Mouse (Mus musculus): ENCODE measurements around the gene Sctr.

Sctr gene

DNA sequence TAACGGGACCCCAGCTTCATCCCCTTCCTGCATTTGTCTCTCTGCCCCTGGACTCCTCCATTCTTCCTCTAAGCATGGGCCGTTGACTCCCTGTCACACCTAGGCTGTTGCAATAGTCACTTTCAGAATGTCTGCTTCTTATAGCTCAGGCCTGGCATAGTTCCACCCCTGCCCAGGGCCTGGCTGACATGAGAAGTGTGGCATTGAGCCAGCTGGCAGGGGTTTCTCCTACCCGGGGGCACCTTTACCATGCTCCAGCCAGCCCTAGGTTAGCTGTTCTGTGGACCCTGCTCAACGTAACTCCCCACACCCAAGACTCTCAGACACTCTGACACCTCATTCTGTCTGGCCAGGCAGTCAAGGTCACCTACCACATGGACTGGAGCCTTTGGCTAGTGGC, 21.0 kb downstream of the Sctr start:
- DNase-seq (ENCODE audit: low read depth), result no peak

DNA sequence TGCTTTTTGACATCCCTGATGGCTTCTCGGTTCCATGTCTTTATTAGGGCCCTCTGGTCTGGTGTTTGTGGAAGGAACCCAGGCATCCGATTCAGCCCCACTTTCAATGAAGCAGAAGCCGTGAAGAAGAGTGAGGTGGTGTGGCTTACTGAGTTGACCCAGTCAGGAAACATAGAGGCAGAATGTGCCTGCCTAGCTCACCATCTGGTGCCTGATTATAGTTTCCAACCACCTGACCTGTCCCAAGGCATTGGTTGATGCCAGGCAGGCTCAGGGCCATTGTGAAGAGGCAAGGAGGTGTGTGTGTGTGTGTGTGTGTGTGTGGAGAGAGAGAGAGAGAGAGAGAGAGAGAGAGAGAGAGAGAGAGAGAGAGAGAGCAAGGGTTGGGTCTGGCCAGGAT, 23.8 kb downstream of the Sctr start:
- DNase-seq (ENCODE audit: low read depth), result no peak

GRCm38 (mm10) chr1:120032804-120033468, 26.2 kb downstream of the Sctr start:
- peak; percentile 88 for DNase-seq (ENCODE audit: low read depth)

- DNase-seq (ENCODE audit: low read depth), result no peak
Measured at GRCm38 (mm10) chr1:120033469-120033854, 26.8 kb downstream of the Sctr start.

- no peak for DNase-seq (ENCODE audit: low read depth)
Measured at GRCm38 (mm10) chr1:120034793-120035192, 28.1 kb downstream of the Sctr start.

DNA sequence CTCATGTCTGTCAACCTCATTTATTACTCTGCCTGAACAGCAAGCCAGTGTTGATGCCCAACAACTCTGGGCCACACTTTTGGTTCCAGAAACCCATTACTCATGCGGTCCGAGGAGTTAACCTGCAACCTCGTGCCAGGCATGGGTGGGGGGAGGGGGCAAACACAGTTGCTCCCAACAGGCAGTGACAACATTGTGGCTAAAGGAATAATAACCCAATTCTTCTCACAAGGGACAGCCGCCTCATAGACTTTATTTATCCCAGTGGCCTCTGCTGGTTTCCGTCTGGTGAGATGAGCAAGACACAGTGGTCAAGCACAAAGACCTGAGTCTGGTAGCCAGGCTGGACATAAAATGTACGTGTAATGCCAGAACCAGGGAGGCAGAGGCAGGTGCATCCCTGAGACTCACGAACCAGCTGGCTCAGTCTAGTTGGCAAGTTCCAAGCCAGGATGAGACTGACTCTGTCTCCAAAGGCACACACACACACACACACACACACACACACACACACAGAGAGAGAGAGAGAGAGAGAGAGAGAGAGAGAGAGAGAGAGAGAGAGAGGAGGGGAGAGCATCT, 28.9 kb downstream of the Sctr start:
- DNase-seq (ENCODE audit: low read depth), result no peak

GRCm38 (mm10) chr1:120037021-120037683, 30.5 kb downstream of the Sctr start:
- no peak for DNase-seq (ENCODE audit: low read depth)

- no peak for DNase-seq (ENCODE audit: low read depth)
Measured at GRCm38 (mm10) chr1:120038594-120038993, 31.9 kb downstream of the Sctr start.

- no peak for DNase-seq (ENCODE audit: low read depth)
Measured at GRCm38 (mm10) chr1:120042421-120042820, 35.7 kb downstream of the Sctr start.

DNA sequence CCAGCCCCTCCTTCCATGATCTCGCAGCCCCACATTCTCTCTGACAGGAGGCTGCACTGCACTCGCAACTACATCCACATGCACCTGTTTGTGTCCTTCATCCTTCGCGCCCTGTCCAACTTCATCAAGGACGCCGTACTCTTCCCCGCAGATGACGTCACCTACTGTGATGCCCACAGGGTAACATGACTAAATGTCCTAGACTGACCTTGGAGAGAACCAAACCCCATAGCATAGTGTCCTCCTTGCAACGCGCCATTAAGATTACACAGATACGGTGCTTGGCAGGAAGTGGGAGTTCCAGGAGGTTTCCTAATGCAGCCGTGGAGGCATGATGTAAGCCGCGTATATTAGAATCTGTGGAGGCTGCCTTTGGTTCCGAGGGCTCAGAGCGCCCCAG, 37.9 kb downstream of the Sctr start:
- DNase-seq (ENCODE audit: low read depth), result no peak

DNA sequence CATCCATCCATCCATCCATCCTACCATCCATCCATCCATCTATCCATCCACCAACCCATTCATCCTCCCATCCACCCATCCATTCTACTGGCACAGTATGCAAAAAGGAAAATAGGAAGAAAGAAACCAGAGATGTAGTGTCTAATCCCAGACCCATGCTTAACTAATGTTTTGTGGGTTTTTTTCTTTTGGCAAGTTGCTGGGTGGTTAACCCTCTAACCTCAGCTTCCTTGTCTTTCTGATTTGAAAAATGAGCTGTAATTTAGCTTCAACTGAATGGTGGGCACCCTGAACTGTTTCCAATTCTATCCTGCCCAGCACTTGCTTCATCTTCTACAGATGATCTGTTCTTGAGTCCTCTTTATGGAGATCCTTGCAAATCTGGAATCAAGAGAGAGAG, 40.6 kb downstream of the Sctr start:
- DNase-seq (ENCODE audit: low read depth), result no peak

DNA sequence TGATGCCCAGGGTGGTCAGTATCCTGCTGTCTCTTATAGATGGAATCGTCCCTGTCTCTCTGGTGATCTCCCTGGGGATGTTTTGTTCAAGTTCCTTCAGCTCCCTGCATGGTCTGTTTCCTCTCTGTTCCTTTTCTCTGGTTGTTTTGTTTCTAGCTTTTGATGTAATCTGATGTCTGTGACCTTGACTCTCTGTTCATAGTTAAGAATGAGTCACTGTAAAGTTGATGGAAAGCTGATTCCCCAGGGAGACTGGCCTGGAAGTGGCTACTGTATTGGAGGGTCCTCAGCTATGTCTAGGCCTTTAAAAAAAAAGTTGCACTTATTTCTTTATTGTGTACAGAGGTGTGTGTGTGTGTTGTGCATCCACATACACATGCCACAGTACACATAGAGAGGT, 44.4 kb downstream of the Sctr start:
- no peak for DNase-seq (ENCODE audit: low read depth)

DNA sequence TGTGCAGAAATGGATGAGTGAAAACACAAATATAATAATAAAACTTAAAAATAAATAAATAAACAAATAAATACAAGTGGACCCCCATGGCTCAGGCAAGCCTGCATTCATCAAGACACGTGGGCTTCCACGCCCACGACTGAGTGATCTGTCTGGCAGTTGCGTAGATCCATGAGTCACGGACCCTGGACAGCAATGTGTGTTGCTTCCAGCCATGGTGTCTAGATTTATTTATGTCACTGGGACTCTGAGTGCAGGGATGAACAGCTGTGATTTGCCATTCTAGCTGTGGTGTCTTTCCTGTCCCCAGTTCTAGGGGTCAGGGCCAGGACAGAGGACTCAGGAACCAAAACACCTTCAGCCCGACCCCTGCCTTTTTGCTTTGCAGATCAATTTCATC, 48.3 kb downstream of the Sctr start:
- DNase-seq (ENCODE audit: low read depth), result no peak

GRCm38 (mm10) chr1:120055475-120055874, 48.8 kb downstream of the Sctr start:
- DNase-seq (ENCODE audit: low read depth), result peak; percentile 84

- DNase-seq (ENCODE audit: low read depth), result peak; percentile 28
Measured at GRCm38 (mm10) chr1:120056236-120056635, 49.5 kb downstream of the Sctr start.

GRCm38 (mm10) chr1:120057044-120057443, 50.4 kb downstream of the Sctr start:
- DNase-seq (ENCODE audit: low read depth), result peak; percentile 73

DNA sequence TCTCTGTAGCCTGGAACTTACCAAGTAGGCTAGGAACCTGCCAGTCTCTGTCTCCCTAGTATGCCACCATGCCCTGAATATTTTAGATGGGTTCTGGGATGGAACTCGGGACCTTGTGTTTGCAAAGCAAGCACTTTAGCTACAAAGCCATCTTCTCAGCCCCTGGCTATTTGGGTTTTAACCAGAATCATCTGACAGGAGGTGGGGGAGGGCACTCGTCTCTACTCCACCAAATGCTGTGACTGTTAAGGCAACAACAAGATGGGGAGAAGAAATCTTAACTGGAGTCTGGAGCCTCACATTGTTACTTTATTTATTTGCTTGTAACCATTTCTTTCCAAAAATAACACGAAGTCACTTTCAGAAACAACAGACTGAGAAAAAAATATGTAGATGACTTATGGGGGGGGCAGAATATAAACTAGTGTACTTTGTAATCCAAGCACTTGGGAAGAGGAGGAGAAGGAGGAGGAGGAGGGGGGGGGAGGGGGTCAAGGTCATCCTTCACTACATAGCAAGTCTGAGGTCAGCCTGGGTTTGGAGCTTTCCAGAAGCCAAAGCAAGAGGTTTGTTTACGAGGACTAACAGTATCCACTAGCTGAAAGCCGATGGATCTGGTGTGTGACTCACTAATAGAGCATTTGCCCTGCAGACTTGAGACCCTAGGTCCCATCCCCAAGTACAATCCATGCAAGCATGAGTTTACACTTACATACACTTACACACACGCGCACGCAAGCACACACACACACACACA, 51.2 kb downstream of the Sctr start:
- no peak for DNase-seq (ENCODE audit: low read depth)

DNA sequence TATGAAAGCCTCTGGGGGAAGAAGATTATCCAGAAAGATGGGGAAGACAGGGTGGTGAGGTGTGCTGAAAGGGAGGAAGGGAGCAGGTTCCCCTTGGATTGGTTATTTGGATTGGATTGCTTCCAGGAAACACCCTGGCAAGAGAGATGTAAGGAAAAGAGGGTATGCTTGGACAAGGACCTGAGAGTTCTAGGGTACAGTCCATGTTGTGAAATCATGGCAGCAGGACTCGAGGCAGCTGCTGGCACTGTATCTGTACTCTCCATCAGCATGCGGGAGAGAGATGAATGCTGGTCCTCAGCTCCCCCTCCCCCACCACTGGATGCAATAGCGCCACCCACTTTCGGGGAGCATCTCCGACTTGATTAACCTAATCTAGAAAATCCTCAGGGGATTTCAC, 54.0 kb downstream of the Sctr start:
- no peak for DNase-seq (ENCODE audit: low read depth)

DNA sequence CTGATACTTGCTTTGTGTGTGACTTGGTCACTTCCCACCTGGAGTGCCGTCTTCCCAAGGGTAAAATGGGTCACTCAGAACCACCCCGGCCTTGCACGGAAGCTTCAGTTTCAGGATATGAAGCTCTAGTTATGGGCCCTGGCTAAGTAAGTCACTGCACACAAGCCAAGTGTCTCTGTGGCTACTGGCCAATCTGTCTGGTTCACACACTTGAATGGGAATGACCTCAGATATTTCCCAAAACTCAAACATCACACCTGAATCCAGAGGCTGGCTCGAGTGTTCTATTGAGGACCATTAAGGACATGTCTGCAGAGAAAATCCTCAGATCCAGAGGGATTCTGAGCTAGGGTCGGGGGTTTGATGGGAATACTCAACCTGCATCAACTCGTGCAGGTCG, 55.5 kb downstream of the Sctr start:
- no peak for DNase-seq (ENCODE audit: low read depth)

GRCm38 (mm10) chr1:120064036-120064682, 57.5 kb downstream of the Sctr start:
- DNase-seq (ENCODE audit: low read depth), result no peak

DNA sequence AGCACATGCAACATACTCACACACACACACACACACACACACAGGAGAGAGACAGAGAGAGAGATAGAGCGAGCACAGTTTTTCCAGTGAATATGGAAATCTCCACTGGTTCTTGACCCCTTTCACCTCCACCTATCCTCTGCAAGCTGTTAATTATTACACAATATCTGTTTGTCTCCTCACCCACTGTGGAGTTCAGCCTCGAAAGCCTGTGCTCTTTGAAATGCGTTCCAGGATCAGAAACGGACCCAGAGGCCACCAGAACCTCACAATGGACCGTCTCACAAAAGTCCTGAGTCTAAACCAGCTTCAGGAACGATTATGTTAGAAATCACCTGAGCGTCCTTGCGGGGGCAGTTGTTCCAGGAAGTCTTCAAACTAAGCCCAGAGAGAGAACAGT, 59.5 kb downstream of the Sctr start:
- no peak for DNase-seq (ENCODE audit: low read depth)

DNA sequence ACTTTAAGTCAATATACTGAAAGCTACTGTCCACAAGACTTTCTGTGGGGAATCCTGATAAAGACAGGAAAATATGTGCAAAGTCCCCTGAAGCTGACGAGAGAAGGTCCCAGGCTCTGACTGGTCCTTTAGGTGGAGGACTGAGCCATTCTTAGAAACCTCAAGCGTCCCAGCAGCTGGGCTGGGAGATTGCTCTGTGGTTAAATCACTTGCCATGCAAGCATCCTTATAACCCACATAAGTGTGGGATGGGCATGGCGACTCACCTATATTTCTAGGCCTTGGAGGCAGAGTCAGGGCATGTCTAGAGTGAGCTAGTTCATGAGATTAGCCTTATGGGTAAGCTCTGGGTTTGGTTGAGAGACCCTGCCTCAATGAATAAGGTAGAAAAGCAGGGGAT, 59.9 kb downstream of the Sctr start:
- no peak for DNase-seq (ENCODE audit: low read depth)
